Mouse (Mus musculus) heart, embryonic 11.5 days (tissue): ENCODE measurements around the gene Sh3glb2. TPM values are rescaled to one million over a fixed set of nuclear protein-coding genes. Genes with fewer than 3 reads are reported as not detected.

Experiments used
- ATAC-seq: fragments of 200-750 bp; cut with Nextera tagmentation; replicated peaks from 2 replicates; pipeline ENCODE4 v1.8.0; 2017; ENCODE audit warnings: moderate library complexity; ENCODE audit not compliant: insufficient number of reproducible peaks, low FRiP score, low TSS enrichment
- H3K27ac ChIP-seq: fragments of 300-500 bp; sonication (generic); 2 replicates; pipeline ENCODE4 v1.5.1; 2014; ENCODE audit warnings: mild to moderate bottlenecking, low read depth, low read length
- H3K27me3 ChIP-seq: fragments of 300-500 bp; sonication (generic); 2 replicates; pipeline ENCODE4 v1.6.1; 2014; ENCODE audit warnings: mild to moderate bottlenecking, low read length, mixed read lengths; ENCODE audit not compliant: control insufficient read depth, insufficient read depth
- H3K36me3 ChIP-seq: fragments of 300-500 bp; sonication (generic); 2 replicates; pipeline ENCODE4 v1.6.1; 2014; ENCODE audit warnings: mild to moderate bottlenecking, low read length, moderate library complexity, mixed read lengths; ENCODE audit not compliant: control insufficient read depth, insufficient read depth
- H3K4me1 ChIP-seq: fragments of 300-500 bp; sonication (generic); 2 replicates; pipeline ENCODE4 v1.6.1; 2014; ENCODE audit warnings: low read length; ENCODE audit not compliant: control insufficient read depth, insufficient read depth
- H3K4me2 ChIP-seq: fragments of 300-500 bp; sonication (generic); 2 replicates; pipeline ENCODE4 v1.6.1; 2014; ENCODE audit warnings: mild to moderate bottlenecking, moderate library complexity
- H3K4me3 ChIP-seq: fragments of 300-500 bp; sonication (generic); 2 replicates; pipeline ENCODE4 v1.5.1; 2014; ENCODE audit warnings: low read depth, low read length
- H3K9ac ChIP-seq: fragments of 300-500 bp; sonication (generic); 2 replicates; pipeline ENCODE4 v1.6.1; 2014; ENCODE audit warnings: mild to moderate bottlenecking, low read depth, low read length, moderate library complexity
- H3K9me3 ChIP-seq: fragments of 300-500 bp; sonication (generic); replicated peaks from 2 replicates; pipeline ENCODE4 v1.6.1; 2016; ENCODE audit warnings: low read length; ENCODE audit not compliant: control insufficient read depth
- WGBS: fragments of 180-500 bp; shearing (Covaris S2); extraction: QIAGEN DNeasy Blood & Tissue Kit; methylation state at CpG from one replicate; pipeline ENCODE4 v1.1.7; 2014; ENCODE audit not compliant: insufficient replicate concordance; 5-methylcytosine and 5-hydroxymethylcytosine counted together
- polyA plus RNA-seq: library from polyadenylated mRNA; unstranded; fragments of >200 nt; fragmentation: Nextera tagmentation; extraction: Ambion mirVana; gene quantifications from 2 replicates; pipeline ENCODE4 v1.2.1, GENCODE M21; 2014

Sh3glb2 gene
- polyA plus RNA-seq, 1 experiment from 2014 or later: 80.2 TPM

- H3K9ac ChIP-seq: peak overlapping the region; percentile 30; the same call in 1 of the 2 replicates
- peaks cover 24% of the 10 kb centered on the region for H3K36me3 ChIP-seq
- no peaks in the 10 kb centered on the region; the same call in 1 of the 2 replicates for H3K4me1 ChIP-seq
- no peaks in the 10 kb centered on the region for H3K9me3 ChIP-seq
- no peak for ATAC-seq
- H3K27me3 ChIP-seq: no peaks in the 10 kb centered on the region
- WGBS: 70% methylated on average over 20 of the region's 20 CpGs
- 0 out of 2 replicates have a peak overlapping the region, but pooled peaks have one; percentile 16 for H3K27ac ChIP-seq
- no peak overlapping the region for H3K4me2 ChIP-seq
- H3K4me3 ChIP-seq: no peak overlapping the region
Observed at GRCm38 (mm10) chr2:30399191-30400171, 40.3 kb upstream of the Sh3glb2 start.

- Histone ChIP-seq H3K36me3 (peaks cover 19% of the 10 kb centered on the region), H3K9me3 (no peaks in the 10 kb centered on the region), H3K4me1 (peaks cover 12% of the 10 kb centered on the region), H3K4me2 (no peak overlapping the region), H3K4me3 (no peak overlapping the region), H3K9ac (no peak overlapping the region), H3K27me3 (no peaks in the 10 kb centered on the region), H3K27ac (no peak overlapping the region)
- ATAC-seq: no peak
- 84% methylated on average over 10 of the region's 10 CpGs for WGBS
Observed at GRCm38 (mm10) chr2:30397986-30398512, 38.9 kb upstream of the Sh3glb2 start.

- 83% methylated on average over 7 of the region's 7 CpGs for WGBS
- Histone ChIP-seq H3K4me3 (no peak overlapping the region), H3K9me3 (no peaks in the 10 kb centered on the region), H3K27ac (no peak overlapping the region), H3K27me3 (no peaks in the 10 kb centered on the region), H3K4me2 (no peak overlapping the region), H3K4me1 (peaks cover 13% of the 10 kb centered on the region), H3K36me3 (peaks cover 13% of the 10 kb centered on the region), H3K9ac (no peak overlapping the region)
- ATAC-seq: no peak
Observed at GRCm38 (mm10) chr2:30396246-30396645, 37.1 kb upstream of the Sh3glb2 start.

- peaks cover 13% of the 10 kb centered on the region for H3K36me3 ChIP-seq
- H3K4me1 ChIP-seq: peaks cover 13% of the 10 kb centered on the region
- 90% methylated on average over 7 of the region's 7 CpGs for WGBS
- no peak overlapping the region for H3K9ac ChIP-seq
- no peaks in the 10 kb centered on the region for H3K9me3 ChIP-seq
- ATAC-seq: no peak
- no peak overlapping the region for H3K4me3 ChIP-seq
- H3K4me2 ChIP-seq: no peak overlapping the region
- H3K27ac ChIP-seq: no peak overlapping the region
- H3K27me3 ChIP-seq: no peaks in the 10 kb centered on the region
Observed at GRCm38 (mm10) chr2:30395757-30396156, 36.6 kb upstream of the Sh3glb2 start.

GRCm38 (mm10) chr2:30393370-30393656 is 34.2 kb upstream of the Sh3glb2 start:
- no peak for ATAC-seq
- Histone ChIP-seq H3K4me2 (peak overlapping the region; percentile 97), H3K36me3 (peaks cover 7% of the 10 kb centered on the region), H3K9me3 (no peaks in the 10 kb centered on the region), H3K4me1 (peaks cover 13% of the 10 kb centered on the region), H3K9ac (peak overlapping the region; percentile 77), H3K27me3 (no peaks in the 10 kb centered on the region), H3K27ac (peak overlapping the region; percentile 80), H3K4me3 (peak overlapping the region; percentile 82)
- 71% methylated on average over 1 of the region's 1 CpGs for WGBS

GRCm38 (mm10) chr2:30392577-30393369 is 33.6 kb upstream of the Sh3glb2 start:
- H3K27ac ChIP-seq: peak overlapping the region; percentile 80
- peaks cover 4% of the 10 kb centered on the region for H3K36me3 ChIP-seq
- peak overlapping the region; percentile 77 for H3K9ac ChIP-seq
- H3K4me3 ChIP-seq: peak overlapping the region; percentile 82
- H3K9me3 ChIP-seq: no peaks in the 10 kb centered on the region
- no peaks in the 10 kb centered on the region for H3K27me3 ChIP-seq
- whole genome bisulfite sequencing: under 1% methylated on average over 35 of the region's 54 CpGs
- H3K4me1 ChIP-seq: peaks cover 13% of the 10 kb centered on the region
- peak overlapping the region; percentile 97 for H3K4me2 ChIP-seq
- peak; percentile 71 for ATAC-seq

DNA sequence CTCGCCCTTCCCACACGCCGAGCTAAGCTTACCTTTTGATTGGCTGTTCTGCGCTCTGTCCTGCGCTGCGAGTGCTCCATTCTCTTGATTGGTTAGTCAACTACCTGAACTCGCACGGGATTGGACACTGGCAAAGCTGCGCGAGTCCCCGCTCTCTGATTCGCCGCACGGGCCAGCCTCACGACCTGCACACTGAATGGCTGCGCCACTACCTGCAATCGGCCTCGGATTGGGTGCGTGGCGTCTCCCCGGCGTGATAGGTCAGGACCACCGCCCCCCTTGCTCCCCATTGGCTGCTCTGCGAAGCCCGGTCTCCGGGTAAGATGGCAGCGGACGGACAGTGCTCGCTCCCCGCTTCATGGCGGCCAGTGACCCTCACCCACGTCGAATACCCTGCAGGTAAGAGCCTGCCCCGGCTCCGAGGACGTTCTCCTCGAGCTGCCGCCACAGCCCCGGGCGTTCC is 33.0 kb upstream of the Sh3glb2 start, which contains the start of gene Dolpp1:
TSS of gene Dolpp1 (plus strand) at position 141 of the 463 bp plus-strand sequence.
- peak within 1 kb of the TSS; percentile 97 for H3K4me2 ChIP-seq
- under 1% methylated on average over 40 of the region's 40 CpGs for WGBS
- ATAC-seq: peak; percentile 98

GRCm38 (mm10) chr2:30389000-30389399 is 29.9 kb upstream of the Sh3glb2 start:
- H3K4me3 ChIP-seq: no peak overlapping the region
- no peak overlapping the region for H3K27ac ChIP-seq
- H3K36me3 ChIP-seq: 0 out of 2 replicates have a peak, but pooled peaks cover 1% of the 10 kb centered on the region
- WGBS: 89% methylated on average over 2 of the region's 2 CpGs
- H3K4me2 ChIP-seq: no peak overlapping the region
- H3K4me1 ChIP-seq: peaks cover 10% of the 10 kb centered on the region
- no peaks in the 10 kb centered on the region for H3K27me3 ChIP-seq
- no peaks in the 10 kb centered on the region for H3K9me3 ChIP-seq
- no peak overlapping the region for H3K9ac ChIP-seq
- no peak for ATAC-seq

More for the DNA sequence above, 33.0 kb upstream of the Sh3glb2 start, which contains the start of gene Dolpp1:
- Histone ChIP-seq H3K9ac (peak within 1 kb of the TSS; percentile 77), H3K4me1 (peaks cover 13% of the 10 kb centered on the region), H3K4me3 (peak within 1 kb of the TSS; percentile 82), H3K27ac (peak within 1 kb of the TSS; percentile 80), H3K9me3 (no peaks in the 10 kb centered on the region), H3K27me3 (no peaks in the 10 kb centered on the region), H3K36me3 (no peaks in the 10 kb centered on the region)
